Mouse (Mus musculus) brain, embryonic 14.5 days (tissue): Measurements from ENCODE around the gene Scgb3a1. TPM values are rescaled to one million over a fixed set of nuclear protein-coding genes. Genes with fewer than 3 reads are reported as not detected.
A peak's percentile ranks its signal among the peaks of the same experiment; 100 is the strongest.

ENCODE experiments used
- DNase-seq: peaks from one replicate; pipeline ENCODE4 v3.0.0-alpha.2; 2011; ENCODE audit warnings: low read depth
- CTCF ChIP-seq: fragments of 200-500 bp; IDR thresholded peaks from 2 replicates; pipeline ENCODE4 v1.5.1; 2012; ENCODE audit warnings: inconsistent platforms, mild to moderate bottlenecking, moderate library complexity, borderline replicate concordance; ENCODE audit not compliant: insufficient read depth, insufficient read length; ENCODE audit errors: extremely low read depth
- POLR2A ChIP-seq: fragments of 200-500 bp; IDR thresholded peaks from 2 replicates; pipeline ENCODE4 v1.6.1; 2012; ENCODE audit warnings: mild to moderate bottlenecking, inconsistent platforms, borderline replicate concordance; ENCODE audit not compliant: poor library complexity, insufficient read depth, insufficient read length, severe bottlenecking; ENCODE audit errors: extremely low read depth
- polyA plus RNA-seq: library from polyadenylated mRNA; depleted of rRNA; stranded (reverse); fragments of >200 nt; gene quantifications from 2 replicates; pipeline ENCODE4 v1.2.3, GENCODE M21; 2012

Scgb3a1 gene
- polyA plus RNA-seq, 1 experiment = not detected

GRCm38 (mm10) chr11:49650113-49650993 is 13.1 kb upstream of the Scgb3a1 start:
- peak; percentile 45; the same call in 1 of the 2 replicates for TF ChIP-seq CTCF
- TF ChIP-seq POLR2A = no peak
- DNase-seq = peak; percentile 42

- no peak for DNase-seq
- TF ChIP-seq POLR2A = no peak
- no peak for TF ChIP-seq CTCF
These were observed 12.2 kb upstream of the Scgb3a1 start for GRCm38 (mm10) chr11:49650994-49651761.

GRCm38 (mm10) chr11:49651762-49652322 is 11.6 kb upstream of the Scgb3a1 start:
- no peak for TF ChIP-seq CTCF
- no peak for TF ChIP-seq POLR2A
- no peak for DNase-seq

- TF ChIP-seq POLR2A (no peak), CTCF (peak; percentile 85)
- peak; percentile 85 for DNase-seq
These were observed 10.9 kb upstream of the Scgb3a1 start for GRCm38 (mm10) chr11:49652401-49653078.

GRCm38 (mm10) chr11:49653079-49653408 is 10.4 kb upstream of the Scgb3a1 start:
- TF ChIP-seq POLR2A = no peak
- TF ChIP-seq CTCF = no peak
- DNase-seq = no peak

- TF ChIP-seq POLR2A = no peak
- no peak for TF ChIP-seq CTCF
- no peak for DNase-seq
These were observed 8.8 kb upstream of the Scgb3a1 start for GRCm38 (mm10) chr11:49654651-49655050.

- no peak for DNase-seq
- TF ChIP-seq POLR2A (no peak), CTCF (no peak)
These were observed 7.9 kb upstream of the Scgb3a1 start for GRCm38 (mm10) chr11:49655501-49655900.

- no peak for DNase-seq
- TF ChIP-seq CTCF (no peak), POLR2A (no peak)
These were observed 5.3 kb upstream of the Scgb3a1 start for GRCm38 (mm10) chr11:49658065-49658464.

GRCm38 (mm10) chr11:49658791-49659469 is 4.5 kb upstream of the Scgb3a1 start:
- no peak for TF ChIP-seq CTCF
- TF ChIP-seq POLR2A = no peak
- DNase-seq = no peak

GRCm38 (mm10) chr11:49659470-49659799 is 4.0 kb upstream of the Scgb3a1 start:
- no peak for DNase-seq
- TF ChIP-seq POLR2A = no peak
- TF ChIP-seq CTCF = no peak

GRCm38 (mm10) chr11:49662292-49662780 is 1.1 kb upstream of the Scgb3a1 start:
- no peak for DNase-seq
- TF ChIP-seq POLR2A (no peak), CTCF (no peak)
